Mouse (Mus musculus) mesoderm, embryonic 11.5 days (tissue): ENCODE measurements around the gene Celf1.
"Not testable (repeated sequence)": the region's sequence is repeated elsewhere in the genome, so short reads cannot be mapped to it uniquely, and the experiment has no call there.

Experiments
- DNase-seq: peaks from one replicate; pipeline ENCODE4 v3.0.0-alpha.2; 2012; ENCODE audit warnings: low read depth, low spot score

The Celf1 gene

DNA sequence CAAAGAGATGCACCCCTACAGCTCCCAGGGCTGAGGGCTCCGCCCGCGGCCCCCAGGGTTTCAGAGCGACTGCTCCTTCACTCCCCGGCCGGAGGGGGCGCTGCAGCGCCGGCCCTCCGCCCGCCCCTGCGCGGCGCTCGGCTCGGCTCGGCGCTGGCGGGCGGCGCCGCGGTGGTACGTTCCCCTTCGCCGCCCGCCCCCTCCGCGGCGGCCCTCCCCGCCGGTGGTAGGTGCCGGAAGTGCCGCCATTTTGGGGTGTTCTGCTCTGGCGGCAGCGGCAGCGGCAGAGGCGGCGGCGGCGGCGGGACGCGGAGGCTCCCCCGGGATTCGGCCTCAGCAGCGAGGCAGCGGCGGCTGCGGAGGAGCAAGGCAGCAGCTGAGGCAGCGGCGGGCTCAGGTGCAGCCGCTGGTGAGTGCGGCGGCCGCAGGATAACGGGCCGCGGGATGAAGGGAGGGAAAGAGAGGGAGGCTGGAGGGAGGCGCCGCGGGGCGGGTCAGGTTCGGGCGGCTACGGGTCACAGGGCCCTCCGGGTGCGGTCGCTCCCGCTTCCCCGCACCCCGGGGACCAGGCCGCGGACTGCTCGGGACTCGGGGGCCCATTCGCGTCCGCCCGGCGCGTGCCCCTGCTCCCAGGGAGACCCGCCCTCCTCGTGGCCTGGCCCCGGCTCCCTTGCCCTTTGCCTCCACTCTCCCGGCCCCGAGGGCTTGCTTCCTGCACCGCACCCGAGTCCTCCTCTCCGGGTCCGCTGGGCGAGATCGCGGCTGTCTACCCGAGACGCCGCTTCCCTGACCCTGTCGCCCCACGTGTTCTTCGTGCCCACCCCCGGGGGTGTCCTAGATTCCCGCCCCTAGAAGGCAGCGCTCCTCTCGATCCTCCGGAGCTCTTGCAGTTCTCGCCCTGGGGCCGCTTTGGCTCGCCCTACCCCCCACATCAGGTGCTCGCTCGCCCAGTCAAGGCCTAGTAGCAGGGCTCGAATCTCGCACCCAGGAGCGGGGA lies at the start of gene Celf1:
Gene Celf1 (plus strand): TSS at position 150 of the 997 bp plus-strand sequence.
- peak; percentile 87 for DNase-seq

DNA sequence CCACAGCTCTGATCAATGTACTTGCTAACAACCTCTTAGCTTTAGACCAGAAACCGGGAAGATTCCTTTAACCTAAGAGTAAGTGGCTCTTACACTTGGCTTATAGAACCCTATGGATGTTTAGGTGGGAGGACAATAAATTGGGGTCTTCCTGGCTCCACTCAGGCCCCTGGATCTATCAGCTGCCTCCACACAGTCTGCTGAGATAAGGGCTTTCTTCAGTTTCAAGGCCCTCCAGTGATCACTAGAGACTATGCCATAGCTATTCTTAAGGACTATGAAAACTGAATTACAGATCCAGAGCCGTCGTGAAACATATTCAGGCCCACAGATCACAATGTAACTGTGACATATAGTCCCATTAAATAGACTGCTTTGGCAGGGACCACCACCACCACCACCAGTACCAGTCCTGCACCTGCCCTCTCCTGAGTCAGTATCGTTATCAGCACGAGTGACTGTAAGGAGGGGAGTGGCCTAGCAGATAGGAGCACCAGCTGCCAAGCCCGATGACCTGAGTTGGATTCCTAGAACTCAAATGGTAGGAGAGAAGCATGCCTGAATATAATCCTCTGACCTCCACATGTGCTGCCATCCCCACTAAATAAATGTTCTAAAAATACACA lies 46.4 kb upstream of the Celf1 start:
- no peak for DNase-seq

DNA sequence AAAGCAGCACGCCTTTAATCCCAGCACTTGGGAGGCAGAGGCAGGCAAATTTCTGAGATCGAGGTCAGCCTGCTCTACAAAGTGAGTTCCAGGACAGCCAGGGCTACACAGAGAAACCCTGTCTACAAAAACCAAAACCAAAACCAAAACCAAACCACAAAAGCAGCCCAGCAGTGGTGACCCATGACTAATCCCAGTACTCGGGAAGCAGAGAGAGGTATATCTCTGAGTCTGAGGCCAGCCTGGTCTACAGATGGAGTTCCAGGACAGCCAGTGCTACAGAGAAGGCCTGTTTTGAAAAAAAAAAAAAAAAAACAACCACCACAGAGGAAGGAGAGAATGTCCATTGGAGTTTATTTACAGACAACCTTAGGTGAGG lies 45.9 kb upstream of the Celf1 start:
- not testable (repeated sequence) for DNase-seq

DNA sequence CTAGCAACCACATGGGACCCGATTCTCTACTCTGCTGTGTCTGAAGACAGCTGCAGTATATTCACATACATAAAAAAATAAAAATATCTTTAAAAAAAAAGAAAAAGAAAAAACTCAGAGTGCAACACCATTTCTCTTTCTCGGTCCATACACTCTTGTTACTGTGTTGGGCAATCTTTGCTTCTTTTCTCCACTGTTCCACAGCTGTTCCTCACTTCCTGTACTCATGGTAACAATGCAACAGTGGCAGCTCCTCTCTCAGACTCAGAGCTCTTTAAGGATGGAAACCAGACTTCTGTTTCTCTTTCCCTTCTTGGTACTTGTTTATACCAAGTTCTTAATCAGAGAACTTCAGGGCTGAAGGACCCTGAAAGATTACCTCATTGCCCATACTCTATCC lies 36.8 kb upstream of the Celf1 start:
- DNase-seq, result no peak

DNA sequence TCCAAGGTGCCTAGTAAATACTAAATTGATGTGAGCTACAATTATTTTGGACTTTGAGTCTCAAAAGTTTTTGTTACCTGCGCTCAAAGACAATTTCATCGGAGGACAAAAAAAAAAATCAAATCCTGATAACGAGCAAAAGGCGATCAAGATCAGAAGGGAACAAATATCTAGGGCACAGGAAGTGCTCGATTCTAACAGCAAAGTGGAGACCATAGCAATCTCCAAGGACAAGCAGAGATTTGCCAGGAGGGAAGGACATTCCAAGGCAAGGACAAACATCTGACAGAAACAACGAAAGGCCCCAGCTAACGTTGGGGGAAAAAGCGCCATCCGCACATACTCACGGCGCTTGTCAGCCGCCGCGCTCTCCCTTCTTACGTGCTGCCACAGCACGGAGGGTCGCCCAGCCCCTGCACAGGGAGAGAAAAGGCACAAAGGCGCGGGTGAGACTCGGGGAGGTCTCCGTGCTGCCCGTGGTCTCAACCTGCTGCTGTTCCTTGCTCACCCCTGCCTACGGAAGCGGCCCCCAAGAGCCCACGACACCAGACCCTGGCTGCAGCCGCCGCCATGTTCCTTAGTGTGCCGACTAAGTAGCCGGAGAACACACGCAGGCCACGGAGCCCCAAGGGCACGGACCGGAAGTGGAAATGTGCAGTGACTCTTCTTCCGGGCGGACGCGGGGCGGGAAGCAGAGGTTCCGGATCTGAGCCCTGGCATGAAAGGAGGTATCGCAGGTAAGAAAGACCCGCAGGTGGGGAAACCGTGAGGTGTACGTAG lies 35.9 kb upstream of the Celf1 start, which contains the start of the genes Kbtbd4 and Ndufs3:
Gene Kbtbd4 (plus strand): TSS at position 665 of the 780 bp plus-strand sequence.
Gene Ndufs3 (minus strand): TSS at position 752 of the 780 bp plus-strand sequence.
- DNase-seq, result peak; percentile 94

DNA sequence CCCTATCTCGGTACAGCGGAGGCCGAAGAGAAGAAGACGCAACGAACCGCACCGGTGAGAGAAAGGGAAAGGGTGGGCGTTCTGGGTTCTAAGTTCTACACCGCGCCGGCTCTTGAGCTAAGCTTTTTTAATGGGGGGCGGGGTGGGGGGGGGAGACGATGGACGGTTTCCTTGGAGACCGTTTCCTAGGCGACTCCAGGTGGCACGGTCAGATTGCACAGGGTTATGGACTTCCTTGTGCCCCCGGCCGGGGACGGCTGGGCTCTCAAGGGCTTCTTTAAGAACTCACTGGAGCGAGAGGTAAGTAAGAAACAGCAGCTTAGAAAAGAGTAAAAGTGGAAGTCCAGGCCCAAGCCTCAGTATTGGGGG lies 35.3 kb upstream of the Celf1 start:
- no peak for DNase-seq

DNA sequence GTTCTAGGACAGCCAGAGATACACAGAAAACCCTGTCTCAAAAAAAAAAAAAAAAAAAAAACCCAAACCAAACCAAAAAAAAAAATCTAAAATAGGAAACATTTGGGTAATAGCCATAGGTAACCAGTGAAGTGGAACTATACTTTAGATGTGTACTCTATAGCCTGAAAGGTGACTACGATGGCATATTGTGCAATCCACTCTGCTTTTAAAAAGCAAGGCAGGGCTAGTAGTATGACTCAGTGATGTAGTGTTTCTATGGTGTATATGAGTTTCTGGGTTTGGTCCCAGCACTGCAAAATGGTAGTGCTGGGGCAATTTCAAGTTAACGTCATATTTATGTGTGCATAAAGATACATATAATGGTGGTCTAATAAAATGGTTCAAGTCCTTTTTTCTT lies 33.5 kb upstream of the Celf1 start:
- DNase-seq, result no peak

DNA sequence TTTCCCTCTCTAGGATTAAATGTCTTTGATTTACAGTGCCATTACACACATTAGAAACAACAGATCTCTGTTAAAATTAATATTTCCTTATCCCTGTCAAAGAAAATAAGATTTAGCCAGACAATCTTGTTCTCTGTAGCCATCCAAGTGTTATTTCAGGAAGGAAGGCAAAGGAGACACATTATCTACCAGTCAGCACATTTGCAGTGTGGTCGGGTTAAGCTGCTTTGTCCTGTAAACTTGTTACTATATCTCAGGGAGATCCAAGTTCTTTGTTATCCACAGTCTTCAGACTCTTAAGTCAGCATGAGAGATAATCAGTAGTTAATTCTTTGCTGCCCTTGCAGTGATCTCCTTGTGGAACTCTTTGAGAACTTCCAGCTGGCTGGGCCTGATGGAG lies 29.3 kb upstream of the Celf1 start:
- no peak for DNase-seq

DNA sequence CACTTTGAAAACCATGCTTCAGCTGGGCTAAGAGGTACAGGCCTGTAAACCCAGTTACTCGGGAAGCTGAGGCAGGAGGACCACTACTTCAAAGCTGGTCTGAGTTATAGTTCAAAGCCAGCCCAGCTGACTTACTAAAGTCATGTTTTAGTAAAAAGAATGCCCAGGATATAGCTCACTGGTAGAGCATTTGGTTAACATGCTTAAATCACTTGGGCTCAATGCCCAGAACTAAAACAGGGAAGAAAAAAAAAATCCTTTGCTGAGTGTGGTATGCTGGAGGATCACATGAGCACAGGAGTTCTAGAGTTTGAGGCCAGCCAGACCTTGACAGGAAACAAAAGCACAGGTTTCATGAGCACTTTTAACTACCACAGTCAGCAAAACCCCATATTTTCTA lies 28.5 kb upstream of the Celf1 start:
- no peak for DNase-seq

DNA sequence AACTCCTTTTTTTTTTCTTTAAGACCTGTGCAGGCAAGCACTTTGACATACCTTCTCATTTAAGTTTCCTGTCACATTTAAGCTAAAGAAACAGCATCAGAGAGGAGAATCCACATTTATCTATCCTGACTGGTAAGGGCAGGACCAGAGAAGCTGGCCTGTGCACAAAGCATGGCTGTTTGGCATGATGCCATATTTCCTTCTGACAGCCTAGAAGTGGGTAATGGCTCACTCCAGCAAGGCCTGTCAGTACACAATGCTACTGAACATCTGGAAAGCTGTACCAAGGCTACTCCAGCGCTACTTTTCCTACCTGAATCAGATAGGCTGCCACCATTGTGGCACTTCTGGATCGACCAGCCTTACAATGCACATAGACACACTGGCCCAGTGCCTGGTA lies 26.5 kb upstream of the Celf1 start:
- DNase-seq, result no peak

DNA sequence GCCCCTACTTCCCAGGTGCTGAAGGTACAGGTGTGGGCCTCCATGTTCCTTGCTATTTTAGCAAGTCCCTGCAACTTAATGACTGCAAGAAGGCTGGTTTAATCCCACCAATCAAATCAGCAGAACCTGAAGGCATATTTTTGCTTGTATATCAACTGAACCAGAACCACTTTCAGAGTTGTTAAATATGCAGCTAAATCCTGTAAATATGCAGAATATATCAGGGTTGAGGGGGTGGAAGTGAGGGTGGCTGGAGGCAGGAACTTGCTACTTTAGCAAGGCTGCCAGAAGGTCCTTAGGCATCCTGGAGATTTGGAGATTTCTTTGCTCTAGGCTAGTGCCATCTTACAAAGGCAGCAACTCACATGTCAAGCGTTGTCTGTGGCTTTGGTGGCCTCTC lies 24.7 kb upstream of the Celf1 start:
- no peak for DNase-seq

DNA sequence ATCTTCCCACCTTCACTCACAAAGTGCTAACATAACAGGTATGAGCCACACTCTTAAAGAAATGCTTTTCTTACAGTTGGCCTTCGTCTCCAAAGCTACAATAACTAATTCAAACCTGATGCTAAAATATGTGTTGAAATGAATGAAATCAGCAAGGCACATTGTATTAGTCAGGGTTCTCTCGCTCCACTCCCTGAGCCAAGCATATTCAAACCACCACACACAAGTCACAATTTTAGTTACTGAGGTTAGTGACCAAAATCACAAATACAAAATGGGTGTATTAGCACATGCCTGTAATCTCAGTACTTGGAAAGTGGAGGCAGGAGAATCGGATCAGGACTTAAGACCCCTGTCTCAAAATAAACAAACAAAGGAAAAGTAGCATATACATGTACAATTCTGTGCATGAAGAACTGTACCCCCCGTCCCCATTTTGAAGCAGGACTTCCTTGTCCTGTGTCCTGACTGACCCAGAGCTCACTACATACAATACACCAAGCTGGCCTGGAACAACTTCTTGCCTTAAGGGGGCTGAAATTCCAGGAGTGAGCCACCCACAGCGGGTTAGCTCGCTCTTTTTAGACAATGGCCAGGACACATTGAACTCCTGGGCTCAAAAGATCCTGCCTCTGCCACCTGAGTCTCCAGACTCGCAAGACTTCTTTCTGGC lies 23.5 kb upstream of the Celf1 start:
- DNase-seq, result no peak

DNA sequence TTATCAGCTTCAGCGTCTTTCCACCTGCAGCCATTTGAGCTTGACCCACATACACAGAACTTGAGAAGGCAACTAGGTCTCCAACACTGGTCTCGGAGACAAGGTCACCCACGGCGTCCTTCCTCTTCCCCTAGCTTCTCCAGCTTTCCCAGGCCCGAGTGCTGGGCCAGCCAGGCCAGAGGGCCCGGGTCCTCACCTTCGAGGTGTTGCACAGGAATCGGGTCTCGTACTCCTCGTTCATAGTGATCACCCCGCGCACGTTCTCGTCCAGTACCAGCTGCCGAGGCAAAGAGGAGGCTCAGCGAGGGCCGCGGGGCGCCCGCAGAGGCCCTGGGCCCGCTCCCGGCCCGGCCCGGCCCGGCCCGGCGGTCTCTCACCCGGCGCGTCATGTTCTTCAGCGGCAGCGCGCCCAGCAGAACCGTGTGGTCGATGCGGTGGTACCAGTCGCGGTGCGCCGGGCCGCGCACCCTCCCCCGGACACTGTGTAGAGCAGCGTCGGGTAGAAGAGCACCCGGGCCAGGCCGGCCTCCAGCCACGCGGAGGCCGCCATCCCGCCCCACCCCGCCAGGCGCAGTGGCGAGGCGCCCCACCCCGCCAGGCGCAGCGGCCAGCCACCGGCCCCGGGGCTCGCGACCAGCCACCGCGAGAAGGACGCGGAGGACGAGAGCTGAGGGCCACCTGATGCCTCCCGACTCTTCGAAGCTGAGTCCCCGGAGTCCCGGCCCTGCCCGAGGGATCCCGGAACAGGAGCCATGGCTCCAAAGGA lies 22.8 kb upstream of the Celf1 start:
- DNase-seq, result peak; percentile 74

DNA sequence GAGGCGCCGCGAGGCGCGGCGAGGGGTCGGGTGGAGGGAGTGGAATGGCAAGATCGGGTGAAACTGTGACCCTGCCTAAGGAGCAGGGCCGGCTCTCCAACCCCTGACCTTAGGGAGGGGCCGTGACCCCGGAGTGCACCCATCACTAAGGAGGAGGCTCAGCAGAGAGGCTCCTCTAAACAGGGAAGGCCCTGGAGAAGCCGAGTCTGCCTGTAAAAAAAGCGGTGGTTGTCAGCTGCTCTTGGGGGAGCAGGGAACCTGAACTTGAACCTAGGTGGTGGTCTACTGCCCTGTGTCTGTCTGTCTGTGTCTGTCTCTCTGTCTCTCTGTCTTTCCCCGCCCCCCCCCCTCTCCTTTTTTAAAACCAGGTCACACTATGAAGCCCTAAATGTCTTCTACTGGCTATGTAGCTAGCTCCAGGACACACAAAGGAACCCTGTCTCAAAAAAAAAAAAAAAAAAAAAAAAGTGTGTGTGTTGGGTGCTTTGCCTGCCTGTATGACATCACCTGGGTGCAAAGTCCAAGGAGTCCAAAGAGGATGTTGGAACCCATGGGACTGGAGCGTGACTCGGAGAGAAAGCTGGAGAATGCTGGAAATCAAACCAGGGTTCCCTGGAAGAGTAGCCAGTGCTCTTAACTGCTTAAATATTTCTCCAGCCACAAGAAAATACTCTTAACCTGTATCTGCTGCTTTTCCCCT lies 22.0 kb upstream of the Celf1 start:
- no peak for DNase-seq

DNA sequence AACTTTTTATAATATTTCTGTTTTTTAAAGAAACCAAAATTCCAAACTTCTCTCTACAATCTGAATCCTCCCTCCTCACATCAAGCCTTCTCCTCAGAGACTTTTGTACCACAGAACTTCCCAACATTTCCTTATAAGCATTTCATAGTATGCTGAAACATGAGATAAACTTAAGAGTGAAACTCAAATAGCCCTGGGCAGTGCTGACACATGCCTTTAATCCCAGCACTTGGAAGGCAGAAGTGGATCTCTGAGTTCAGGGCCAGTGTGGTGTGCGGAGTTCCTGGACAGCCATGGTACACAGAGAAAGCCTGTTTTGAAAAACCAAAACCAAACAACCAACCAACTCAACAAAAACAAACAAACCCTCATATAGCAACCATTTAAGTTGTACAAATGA lies 19.0 kb upstream of the Celf1 start:
- no peak for DNase-seq

DNA sequence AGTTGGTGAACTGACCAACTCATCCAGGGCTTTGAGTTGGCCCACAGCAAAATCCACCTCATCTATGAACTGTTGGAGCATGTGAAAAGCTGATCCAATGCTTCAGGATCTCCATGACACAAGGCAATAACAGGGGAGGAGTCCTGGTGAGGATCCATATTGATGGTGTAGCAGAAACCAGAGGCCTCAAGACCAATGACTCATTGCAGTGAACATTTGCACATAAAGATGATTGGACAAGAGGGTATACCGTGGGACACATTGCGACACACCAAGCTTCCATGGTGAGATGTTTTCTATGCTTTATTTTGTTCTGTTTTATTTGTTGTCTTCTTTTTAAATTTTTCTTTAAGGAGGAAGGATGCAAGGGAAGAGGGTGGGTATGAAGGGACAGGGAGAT lies 17.5 kb upstream of the Celf1 start:
- DNase-seq, result no peak

DNA sequence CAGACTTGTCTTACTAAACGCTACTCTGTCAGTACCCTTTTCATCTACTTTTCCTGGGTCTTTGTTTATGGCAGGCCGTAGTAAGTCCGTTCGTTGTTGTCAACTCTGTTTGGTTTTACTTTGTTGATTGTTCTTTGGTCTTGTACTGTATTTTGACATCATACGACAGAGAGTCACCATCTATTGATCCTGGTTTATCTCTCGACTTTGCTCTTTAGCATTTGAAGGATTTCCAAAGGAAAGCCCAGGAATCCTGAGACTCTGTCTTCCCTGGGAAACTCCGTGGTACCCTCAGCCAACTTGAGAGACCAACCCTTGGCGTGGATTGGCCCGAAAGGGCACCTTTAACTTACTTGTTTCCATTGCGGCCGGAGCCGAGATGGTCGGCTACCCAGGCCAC lies 11.6 kb upstream of the Celf1 start:
- DNase-seq, result no peak

DNA sequence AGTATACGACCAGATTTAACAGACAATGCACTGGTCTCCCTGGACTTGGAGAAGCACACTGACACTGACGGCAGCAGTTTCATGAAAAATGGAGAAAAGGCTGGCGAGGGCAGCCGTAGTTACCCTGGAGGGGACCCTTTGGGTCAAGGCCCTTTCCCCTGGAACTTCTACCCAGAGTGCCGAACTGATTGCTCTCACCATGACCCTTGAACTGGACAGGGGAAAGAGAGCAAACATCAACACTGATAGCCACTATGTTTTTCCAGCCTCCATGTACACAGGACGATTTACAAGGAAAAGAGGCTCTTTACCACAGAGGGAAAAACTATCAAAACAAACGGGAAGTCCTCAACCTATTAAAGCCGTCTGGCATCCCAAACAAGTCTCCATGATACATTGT lies 8.4 kb upstream of the Celf1 start:
- DNase-seq, result no peak

DNA sequence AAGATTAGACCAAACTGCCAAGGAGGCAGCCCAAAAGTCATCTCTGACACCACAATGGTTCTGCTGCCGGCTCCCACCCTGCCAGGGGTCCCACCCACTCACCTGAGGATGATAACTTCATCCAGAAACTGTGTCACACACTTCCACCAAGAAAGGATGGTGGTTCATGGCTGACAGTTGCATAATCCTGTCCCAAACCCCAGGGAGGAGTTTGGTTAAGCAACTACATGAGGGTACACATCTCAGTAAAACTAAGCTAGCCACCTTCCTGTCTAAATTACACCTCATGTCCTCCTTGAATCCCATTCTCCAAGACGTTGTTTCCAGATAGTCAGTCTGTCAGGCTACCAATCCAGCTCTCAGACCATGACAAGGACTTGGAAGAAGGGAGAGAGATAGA lies 7.9 kb upstream of the Celf1 start:
- no peak for DNase-seq

DNA sequence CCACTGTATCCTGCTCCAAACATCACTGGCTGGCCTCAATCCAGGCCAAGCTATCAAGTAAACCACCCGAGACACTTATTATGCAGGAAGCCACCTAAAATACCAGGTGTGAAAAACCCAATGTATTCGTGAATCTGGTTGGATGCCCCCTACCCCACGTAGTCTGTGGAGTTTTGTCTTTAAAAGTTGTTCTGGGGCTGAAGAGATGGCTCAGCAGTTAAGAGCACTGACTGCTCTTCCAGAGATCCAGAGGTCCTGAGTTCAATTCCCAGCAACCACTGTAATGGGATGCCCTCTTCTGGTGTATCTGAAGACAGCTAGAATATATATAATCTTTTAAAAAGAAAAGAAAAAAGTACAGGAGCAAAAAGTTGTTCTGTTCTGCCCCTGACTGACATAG lies 1.8 kb upstream of the Celf1 start:
- DNase-seq, result no peak
